Mouse (Mus musculus): ENCODE results near the gene Pprc1. TPM values are rescaled to one million over a fixed set of nuclear protein-coding genes. Genes with fewer than 3 reads are reported as not detected.

Gene Pprc1
- total and polyA plus RNA-seq, 3 experiments: 27.8 to 135 (median 39.3) TPM

DNA sequence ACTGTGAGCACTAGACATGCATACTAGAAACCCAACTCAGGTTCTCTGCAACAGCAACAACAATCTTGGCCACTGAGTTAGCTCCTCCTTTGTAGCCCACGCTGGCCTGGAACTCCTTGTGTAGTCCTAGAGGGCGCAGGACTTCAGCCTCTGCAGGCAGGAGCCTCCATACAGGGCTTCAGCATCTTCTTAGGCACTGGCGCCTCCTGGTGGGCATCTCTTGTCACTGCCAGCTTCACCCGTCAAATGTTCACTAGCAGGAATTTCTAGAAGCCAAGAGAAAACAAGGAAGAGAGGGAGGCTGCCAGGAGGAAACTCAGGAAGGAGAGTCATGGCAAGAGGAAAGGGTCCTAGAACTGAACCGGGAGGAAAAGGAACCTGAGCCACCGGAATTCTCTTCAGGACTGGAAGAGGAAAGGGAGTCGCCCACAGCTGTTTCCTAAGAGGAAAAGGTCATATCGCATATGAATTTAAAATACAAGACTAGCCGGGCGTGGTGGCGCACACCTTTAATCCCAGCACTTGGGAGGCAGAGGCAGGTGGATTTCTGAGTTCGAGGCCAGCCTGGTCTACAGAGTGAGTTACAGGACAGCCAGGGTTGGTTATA lies 30.0 kb upstream of the Pprc1 start:
- peak overlapping the region; percentile 39 to 56; a peak in 3 of 4 replicates for H3K4me3 ChIP-seq (ENCODE audit: control insufficient read depth in 1 of 2, insufficient read depth in 1 of 2, low read depth in 2 of 2, low read length in 2 of 2)
- TF ChIP-seq ELF1 (IDR thresholded peaks at IDR 0.05; ENCODE audit: low read depth, low read length) (peak; percentile 30; the same call in 1 of the 2 replicates), USF2 (IDR thresholded peaks at IDR 0.05; ENCODE audit: borderline replicate concordance in 1 of 2, insufficient read depth in 1 of 2, low read depth in 1 of 2, low read length in 2 of 2) (no peak), MXI1 (IDR thresholded peaks at IDR 0.05; ENCODE audit: low read depth, low read length) (no peak), POLR2AphosphoS5 (IDR thresholded peaks at IDR 0.05; ENCODE audit: borderline replicate concordance, low read depth, low read length) (no peak), KAT2A (conservative IDR thresholded peaks at IDR 0.05; ENCODE audit: low read depth, low read length) (no peak), GABPA (IDR thresholded peaks at IDR 0.05; ENCODE audit: low read depth, low read length) (no peak), POLR2A (IDR thresholded peaks at IDR 0.05; ENCODE audit: control insufficient read depth in 1 of 2, insufficient read depth in 1 of 2, low read depth in 1 of 2, low read length in 2 of 2, poor library complexity in 1 of 2) (no peak), E2F4 (IDR thresholded peaks at IDR 0.05; ENCODE audit: borderline replicate concordance, low read depth, low read length) (no peak), UBTF (IDR thresholded peaks at IDR 0.05; ENCODE audit: borderline replicate concordance, insufficient read depth, low read depth, low read length) (no peak), MYB (IDR thresholded peaks at IDR 0.05; ENCODE audit: low read depth, low read length) (no peak), USF1 (IDR thresholded peaks at IDR 0.05; ENCODE audit: low read depth, low read length) (no peak), TAL1 (IDR thresholded peaks at IDR 0.05; ENCODE audit: low read length) (no peak), ETS1 (IDR thresholded peaks at IDR 0.05; ENCODE audit: low read depth, low read length) (no peak), ZNF384 (IDR thresholded peaks at IDR 0.05; ENCODE audit: low read depth, low read length) (no peak), CHD1 (IDR thresholded peaks at IDR 0.05; ENCODE audit: low read depth, low read length) (no peak), HCFC1 (IDR thresholded peaks at IDR 0.05; ENCODE audit: low read depth, low read length) (peak; percentile 37; the same call in 1 of the 2 replicates), SIN3A (IDR thresholded peaks at IDR 0.05; ENCODE audit: low read length) (peak; percentile 76; the same call in 1 of the 2 replicates), TCF12 (IDR thresholded peaks at IDR 0.05; ENCODE audit: low read depth, low read length) (no peak), POLR2AphosphoS2 (IDR thresholded peaks at IDR 0.05; ENCODE audit: low read length) (no peak), RCOR1 (IDR thresholded peaks at IDR 0.05; ENCODE audit: low read depth, low read length) (no peak), GATA1 (IDR thresholded peaks at IDR 0.05; ENCODE audit: low read depth, low read length) (0 out of 2 replicates have a peak, but pooled peaks have one; percentile 10), EP300 (IDR thresholded peaks at IDR 0.05; ENCODE audit: low read depth in 1 of 2, low read length in 2 of 2) (no peak), MEF2A (IDR thresholded peaks at IDR 0.05; ENCODE audit: extremely low read depth, insufficient replicate concordance, low read depth, low read length, poor library complexity, severe bottlenecking) (no peak), CTCF (IDR thresholded peaks at IDR 0.05 in 2 of 3, conservative IDR thresholded peaks at IDR 0.05 in 1 of 3; ENCODE audit: control insufficient read depth in 1 of 3, insufficient read depth in 1 of 3, low read depth in 2 of 3, low read length in 3 of 3, poor library complexity in 1 of 3, severe bottlenecking in 1 of 3) (peak in 2 of 3 experiments; percentile 98 to 100), JUND (IDR thresholded peaks at IDR 0.05; ENCODE audit: low read depth, low read length) (no peak), MAZ (IDR thresholded peaks at IDR 0.05; ENCODE audit: low read depth, low read length) (peak; percentile 66; the same call in 1 of the 2 replicates), RAD21 (IDR thresholded peaks at IDR 0.05; ENCODE audit: low read depth, low read length) (no peak; the same call in none of the 2 replicates), SMC3 (IDR thresholded peaks at IDR 0.05; ENCODE audit: low read depth, low read length) (peak; percentile 99), ZC3H11A (IDR thresholded peaks at IDR 0.05; ENCODE audit: low read depth, low read length) (peak; percentile 98), MAX (IDR thresholded peaks at IDR 0.05; ENCODE audit: low read length) (no peak), MAFK (IDR thresholded peaks at IDR 0.05; ENCODE audit: borderline replicate concordance, low read depth, low read length) (no peak), TBP (IDR thresholded peaks at IDR 0.05; ENCODE audit: low read depth, low read length) (peak; percentile 89), BHLHE40 (IDR thresholded peaks at IDR 0.05; ENCODE audit: borderline replicate concordance, low read depth, low read length) (no peak), CHD2 (IDR thresholded peaks at IDR 0.05; ENCODE audit: low read length) (no peak)
- no peaks in the 10 kb centered on the region; the same call in 1 of the 2 replicates for H3K79me2 ChIP-seq (ENCODE audit: control insufficient read depth, insufficient read depth, low read length, poor library complexity)
- no peaks in the 10 kb centered on the region for H3K9me3 ChIP-seq (replicated peaks; ENCODE audit: insufficient read depth, low read length)
- H3K4me1 ChIP-seq (ENCODE audit: control insufficient read depth in 1 of 2, insufficient read depth in 2 of 2, low read length in 2 of 2): peaks cover 0 to 3% of the 10 kb centered on the region in 2 experiments; a peak in 1 of 4 replicates
- no peak overlapping the region for H3K27ac ChIP-seq (ENCODE audit: control insufficient read depth, low read depth, low read length)
- H3K36me3 ChIP-seq (ENCODE audit: control insufficient read depth in 1 of 2, insufficient read depth in 2 of 2, low read length in 2 of 2): peaks cover 0 to 6% of the 10 kb centered on the region in 2 experiments; a peak in 2 of 4 replicates
- H3K27me3 ChIP-seq (ENCODE audit: control insufficient read depth in 1 of 2, insufficient read depth in 2 of 2, low read length in 2 of 2): no peaks in the 10 kb centered on the region
- DNase-seq (ENCODE audit: low read depth, low spot score): peak; percentile 95
- peak overlapping the region; percentile 69 for H3K9ac ChIP-seq (ENCODE audit: control insufficient read depth, low read depth, low read length, poor library complexity, severe bottlenecking)
